Mouse (Mus musculus) CD4-positive naive resting alpha-beta T cell, adult 76 days (primary cell): ENCODE data around the gene Gsg1. TPM values are rescaled to one million over a fixed set of nuclear protein-coding genes. Genes with fewer than 3 reads are reported as not detected.

ENCODE experiments used
- total RNA-seq: library from RNA; stranded (reverse); gene quantifications from one replicate; pipeline ENCODE4 v1.2.4, GENCODE M21; 2023

Gsg1 gene
- total RNA-seq, result not detected

GRCm38 (mm10) chr6:135254153-135254552 is at the start of gene Gsg1:
Gene Gsg1 (minus strand): TSS chr6:135254351.

GRCm38 (mm10) chr6:135197921-135198532 is 56.1 kb downstream of the Gsg1 start, which contains the start of the genes Fam234b and Hebp1:
Gene Fam234b (plus strand): TSS chr6:135197977.
Gene Hebp1 (minus strand): TSS chr6:135198022.

Other genes starting within 250 kb of the Gsg1 start
- gene Ddx47, start 242.7 kb downstream of the Gsg1 start, total RNA-seq, result 156 TPM
- gene Gprc5a, start 188.7 kb downstream of the Gsg1 start, total RNA-seq, result 1.9 TPM
- gene Gprc5d, start 136.1 kb downstream of the Gsg1 start, total RNA-seq, result not detected
- 20.1 TPM for gene Fam234b, start 56.4 kb downstream of the Gsg1 start, total RNA-seq
- gene Hebp1, start 56.3 kb downstream of the Gsg1 start, total RNA-seq, result 10.9 TPM
- not detected for gene Pbp2, start 56.1 kb upstream of the Gsg1 start, total RNA-seq
- 22.4 TPM for gene Emp1, start 108.2 kb upstream of the Gsg1 start, total RNA-seq